Mouse (Mus musculus): ENCODE data around the gene Muc1. TPM values are rescaled to one million over a fixed set of nuclear protein-coding genes. Genes with fewer than 3 reads are reported as not detected.
A peak's percentile ranks its signal among the peaks of the same experiment; 100 is the strongest.

Muc1 gene
- total and polyA plus RNA-seq, 3 experiments: 0.04 to 1.1 TPM; not detected in 1

DNA sequence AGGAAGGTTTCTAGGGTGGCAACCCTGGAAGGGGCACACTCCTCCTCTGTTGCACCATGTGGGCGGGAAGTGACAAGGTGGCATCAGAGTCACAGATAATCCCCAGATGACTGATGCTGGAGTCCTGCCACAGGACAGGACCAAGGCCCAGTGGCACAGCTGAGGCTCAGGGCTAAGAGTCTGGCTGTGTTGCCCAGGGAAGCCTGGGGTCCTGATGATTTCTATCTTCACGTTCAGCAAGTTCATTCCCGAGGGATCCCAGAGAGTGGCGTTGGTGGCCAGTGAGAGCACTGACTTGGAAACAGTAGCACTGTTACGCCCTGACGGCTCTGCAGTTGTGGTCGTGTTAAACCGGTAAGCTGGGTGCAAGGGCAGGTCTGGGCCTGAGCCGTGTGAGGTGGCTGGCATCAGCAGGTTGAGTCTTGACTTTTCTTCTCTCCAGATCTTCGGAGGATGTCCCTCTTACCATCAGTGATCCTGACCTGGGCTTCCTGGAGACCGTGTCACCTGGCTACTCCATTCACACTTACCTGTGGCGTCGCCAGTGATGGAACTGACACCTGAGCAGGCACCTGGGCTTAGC is 20.7 kb upstream of the Muc1 start:
- no peaks in the 10 kb centered on the region for H3K9me3 ChIP-seq (replicated peaks; ENCODE audit: insufficient read depth, low read length)
- H3K27ac ChIP-seq (ENCODE audit: control insufficient read depth, low read depth, low read length): no peak overlapping the region
- peaks cover 0 to 11% of the 10 kb centered on the region in 2 experiments; a peak in 3 of 4 replicates for H3K4me1 ChIP-seq (ENCODE audit: control insufficient read depth in 1 of 2, insufficient read depth in 2 of 2, low read length in 2 of 2)
- H3K4me3 ChIP-seq (ENCODE audit: control insufficient read depth in 1 of 2, insufficient read depth in 1 of 2, low read depth in 2 of 2, low read length in 2 of 2): no peak overlapping the region
- no peaks in the 10 kb centered on the region for H3K27me3 ChIP-seq (ENCODE audit: control insufficient read depth in 1 of 2, insufficient read depth in 2 of 2, low read length in 2 of 2)
- H3K36me3 ChIP-seq (ENCODE audit: control insufficient read depth in 1 of 2, insufficient read depth in 2 of 2, low read length in 2 of 2): peaks cover 0 to 7% of the 10 kb centered on the region in 2 experiments; a peak in 3 of 4 replicates
- no peak overlapping the region for H3K9ac ChIP-seq (ENCODE audit: control insufficient read depth, low read depth, low read length, poor library complexity, severe bottlenecking)
- no peak for DNase-seq (ENCODE audit: low read depth, low spot score)
- no peak for TF ChIP-seq ELF1 (IDR thresholded peaks at IDR 0.05; ENCODE audit: low read depth, low read length)
- peak; percentile 46; the same call in 1 of the 2 replicates for TF ChIP-seq POLR2AphosphoS5 (IDR thresholded peaks at IDR 0.05; ENCODE audit: borderline replicate concordance, low read depth, low read length)
- H3K79me2 ChIP-seq (ENCODE audit: control insufficient read depth, insufficient read depth, low read length, poor library complexity): peaks cover 8% of the 10 kb centered on the region

DNA sequence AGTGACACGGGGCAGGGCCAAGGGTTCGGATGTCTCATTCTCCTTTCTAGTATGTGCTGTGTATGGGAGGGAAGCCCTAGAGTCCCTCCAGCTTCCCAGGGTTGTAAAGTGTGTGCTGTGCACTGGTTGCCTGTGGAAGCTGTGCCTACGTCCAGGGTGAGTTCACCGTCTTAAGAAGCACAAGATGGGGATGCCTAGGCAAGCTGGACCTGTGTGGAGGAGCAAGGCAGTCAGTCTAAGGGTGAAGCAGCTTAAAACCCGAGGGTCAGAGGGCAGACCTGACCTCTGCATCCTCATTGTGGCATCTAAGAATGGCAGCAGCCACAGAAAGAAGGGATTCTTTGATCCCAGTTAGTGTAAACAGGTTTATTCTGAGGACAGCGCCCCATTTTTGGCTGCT is 20.1 kb upstream of the Muc1 start:
- Histone ChIP-seq H3K36me3 (ENCODE audit: control insufficient read depth in 1 of 2, insufficient read depth in 2 of 2, low read length in 2 of 2) (peaks cover 0 to 5% of the 10 kb centered on the region in 2 experiments; a peak in 3 of 4 replicates), H3K4me3 (ENCODE audit: control insufficient read depth in 1 of 2, insufficient read depth in 1 of 2, low read depth in 2 of 2, low read length in 2 of 2) (no peak overlapping the region), H3K79me2 (ENCODE audit: control insufficient read depth, insufficient read depth, low read length, poor library complexity) (peaks cover 10% of the 10 kb centered on the region), H3K27me3 (ENCODE audit: control insufficient read depth in 1 of 2, insufficient read depth in 2 of 2, low read length in 2 of 2) (no peaks in the 10 kb centered on the region), H3K4me1 (ENCODE audit: control insufficient read depth in 1 of 2, insufficient read depth in 2 of 2, low read length in 2 of 2) (peaks cover 0 to 8% of the 10 kb centered on the region in 2 experiments; a peak in 3 of 4 replicates), H3K9ac (ENCODE audit: control insufficient read depth, low read depth, low read length, poor library complexity, severe bottlenecking) (no peak overlapping the region), H3K9me3 (replicated peaks; ENCODE audit: insufficient read depth, low read length) (no peaks in the 10 kb centered on the region), H3K27ac (ENCODE audit: control insufficient read depth, low read depth, low read length) (no peak overlapping the region)
- no peak for DNase-seq (ENCODE audit: low read depth, low spot score)
- TF ChIP-seq ZMIZ1 (IDR thresholded peaks at IDR 0.05; ENCODE audit: low read depth, low read length) (peak; percentile 55), ETS1 (IDR thresholded peaks at IDR 0.05; ENCODE audit: low read depth, low read length) (no peak)

DNA sequence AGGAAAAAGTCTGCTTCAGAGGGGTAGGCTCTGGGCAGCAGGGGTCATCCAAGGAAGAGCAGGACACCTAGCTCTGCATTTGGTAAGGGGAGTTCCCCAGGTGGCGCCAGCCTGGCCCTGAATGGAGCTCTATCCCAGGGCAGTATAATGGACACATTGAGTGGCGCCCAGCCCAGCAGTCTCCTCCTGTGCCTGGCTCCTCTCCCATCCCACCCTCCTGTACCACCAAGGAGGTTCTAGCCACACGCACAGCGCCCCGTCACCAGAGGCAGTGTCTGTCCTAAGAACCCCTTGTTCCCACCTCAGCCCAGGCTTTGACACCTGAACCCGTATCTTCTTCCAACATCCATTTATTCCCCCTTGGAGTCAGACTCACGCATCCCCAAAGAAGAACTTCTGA is 19.1 kb upstream of the Muc1 start:
- Histone ChIP-seq H3K9ac (ENCODE audit: control insufficient read depth, low read depth, low read length, poor library complexity, severe bottlenecking) (no peak overlapping the region), H3K79me2 (ENCODE audit: control insufficient read depth, insufficient read depth, low read length, poor library complexity) (peaks cover 10% of the 10 kb centered on the region), H3K4me3 (ENCODE audit: control insufficient read depth in 1 of 2, insufficient read depth in 1 of 2, low read depth in 2 of 2, low read length in 2 of 2) (no peak overlapping the region), H3K9me3 (replicated peaks; ENCODE audit: insufficient read depth, low read length) (no peaks in the 10 kb centered on the region), H3K27me3 (ENCODE audit: control insufficient read depth in 1 of 2, insufficient read depth in 2 of 2, low read length in 2 of 2) (no peaks in the 10 kb centered on the region), H3K27ac (ENCODE audit: control insufficient read depth, low read depth, low read length) (no peak overlapping the region), H3K4me1 (ENCODE audit: control insufficient read depth in 1 of 2, insufficient read depth in 2 of 2, low read length in 2 of 2) (peaks cover 0 to 8% of the 10 kb centered on the region in 2 experiments; a peak in 3 of 4 replicates), H3K36me3 (ENCODE audit: control insufficient read depth in 1 of 2, insufficient read depth in 2 of 2, low read length in 2 of 2) (peaks cover 0 to 5% of the 10 kb centered on the region in 2 experiments; a peak in 3 of 4 replicates)
- TF ChIP-seq POLR2A (IDR thresholded peaks at IDR 0.05; ENCODE audit: control insufficient read depth in 1 of 2, insufficient read depth in 1 of 2, low read depth in 1 of 2, low read length in 2 of 2, poor library complexity in 1 of 2) (peak in 1 of 2 experiments; percentile 44; a peak in 1 of 4 replicates), SIN3A (IDR thresholded peaks at IDR 0.05; ENCODE audit: low read length) (no peak)
- DNase-seq (ENCODE audit: low read depth, low spot score): no peak

DNA sequence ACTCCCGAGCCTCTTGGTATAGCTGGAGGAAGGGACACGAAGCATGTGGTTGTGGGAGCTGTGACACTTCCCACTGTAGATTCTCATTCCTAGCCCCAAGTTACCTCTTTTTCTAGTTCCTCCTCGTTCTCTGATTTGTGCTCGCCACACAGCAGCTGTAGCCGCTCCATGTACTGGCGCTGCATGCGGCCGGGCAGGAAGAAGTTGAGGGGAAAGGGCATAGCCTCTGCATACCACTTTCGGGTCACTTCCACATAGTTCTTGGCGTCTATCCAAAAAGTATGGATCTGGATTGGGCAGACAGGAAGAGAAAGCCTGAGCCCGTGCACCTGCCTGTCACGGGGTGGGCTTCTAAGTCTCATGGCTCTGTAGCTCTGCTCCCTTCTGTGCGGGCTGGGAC is 18.7 kb upstream of the Muc1 start:
- Histone ChIP-seq H3K4me1 (ENCODE audit: control insufficient read depth in 1 of 2, insufficient read depth in 2 of 2, low read length in 2 of 2) (peaks cover under 1 to 11% of the 10 kb centered on the region in 2 experiments; a peak in 3 of 4 replicates), H3K9ac (ENCODE audit: control insufficient read depth, low read depth, low read length, poor library complexity, severe bottlenecking) (no peak overlapping the region), H3K27ac (ENCODE audit: control insufficient read depth, low read depth, low read length) (no peak overlapping the region), H3K79me2 (ENCODE audit: control insufficient read depth, insufficient read depth, low read length, poor library complexity) (peaks cover 10% of the 10 kb centered on the region), H3K4me3 (ENCODE audit: control insufficient read depth in 1 of 2, insufficient read depth in 1 of 2, low read depth in 2 of 2, low read length in 2 of 2) (no peak overlapping the region), H3K9me3 (replicated peaks; ENCODE audit: insufficient read depth, low read length) (no peaks in the 10 kb centered on the region), H3K36me3 (ENCODE audit: control insufficient read depth in 1 of 2, insufficient read depth in 2 of 2, low read length in 2 of 2) (peaks cover 0 to 6% of the 10 kb centered on the region in 2 experiments; a peak in 3 of 4 replicates), H3K27me3 (ENCODE audit: control insufficient read depth in 1 of 2, insufficient read depth in 2 of 2, low read length in 2 of 2) (no peaks in the 10 kb centered on the region)
- no peak for DNase-seq (ENCODE audit: low read depth, low spot score)
- TF ChIP-seq ETS1 (IDR thresholded peaks at IDR 0.05; ENCODE audit: low read depth, low read length) (no peak), POLR2AphosphoS5 (IDR thresholded peaks at IDR 0.05; ENCODE audit: borderline replicate concordance, low read depth, low read length) (no peak), MEF2A (IDR thresholded peaks at IDR 0.05; ENCODE audit: extremely low read depth, insufficient replicate concordance, low read depth, low read length, poor library complexity, severe bottlenecking) (no peak), SMC3 (IDR thresholded peaks at IDR 0.05; ENCODE audit: low read depth, low read length) (no peak), RAD21 (IDR thresholded peaks at IDR 0.05; ENCODE audit: low read depth, low read length) (no peak), GATA1 (IDR thresholded peaks at IDR 0.05; ENCODE audit: low read depth, low read length) (no peak), TAL1 (IDR thresholded peaks at IDR 0.05; ENCODE audit: low read length) (no peak), SIN3A (IDR thresholded peaks at IDR 0.05; ENCODE audit: low read length) (no peak), ELF1 (IDR thresholded peaks at IDR 0.05; ENCODE audit: low read depth, low read length) (no peak), USF1 (IDR thresholded peaks at IDR 0.05; ENCODE audit: low read depth, low read length) (no peak), ZC3H11A (IDR thresholded peaks at IDR 0.05; ENCODE audit: low read depth, low read length) (no peak), E2F4 (IDR thresholded peaks at IDR 0.05; ENCODE audit: borderline replicate concordance, low read depth, low read length) (no peak), CTCF (IDR thresholded peaks at IDR 0.05 in 2 of 3, conservative IDR thresholded peaks at IDR 0.05 in 1 of 3; ENCODE audit: control insufficient read depth in 1 of 3, insufficient read depth in 1 of 3, low read depth in 2 of 3, low read length in 3 of 3, poor library complexity in 1 of 3, severe bottlenecking in 1 of 3) (no peak), EP300 (IDR thresholded peaks at IDR 0.05; ENCODE audit: low read depth in 1 of 2, low read length in 2 of 2) (no peak), TCF12 (IDR thresholded peaks at IDR 0.05; ENCODE audit: low read depth, low read length) (no peak), MYB (IDR thresholded peaks at IDR 0.05; ENCODE audit: low read depth, low read length) (no peak)
